Mouse (Mus musculus) lung, adult 2 months (tissue): ENCODE measurements around the gene Nos1ap.

Source experiments
- CTCF ChIP-seq: fragments of 200-500 bp; IDR thresholded peaks from 2 replicates; pipeline ENCODE4 v1.5.1; 2011; ENCODE audit warnings: mild to moderate bottlenecking, low read length, control low read depth; ENCODE audit not compliant: insufficient read depth
- POLR2A ChIP-seq: fragments of 200-500 bp; IDR thresholded peaks from 2 replicates; pipeline ENCODE4 v1.6.1; 2011; ENCODE audit warnings: low read depth, mild to moderate bottlenecking, control low read depth, low read length, borderline replicate concordance; ENCODE audit errors: extremely low read depth

DNA sequence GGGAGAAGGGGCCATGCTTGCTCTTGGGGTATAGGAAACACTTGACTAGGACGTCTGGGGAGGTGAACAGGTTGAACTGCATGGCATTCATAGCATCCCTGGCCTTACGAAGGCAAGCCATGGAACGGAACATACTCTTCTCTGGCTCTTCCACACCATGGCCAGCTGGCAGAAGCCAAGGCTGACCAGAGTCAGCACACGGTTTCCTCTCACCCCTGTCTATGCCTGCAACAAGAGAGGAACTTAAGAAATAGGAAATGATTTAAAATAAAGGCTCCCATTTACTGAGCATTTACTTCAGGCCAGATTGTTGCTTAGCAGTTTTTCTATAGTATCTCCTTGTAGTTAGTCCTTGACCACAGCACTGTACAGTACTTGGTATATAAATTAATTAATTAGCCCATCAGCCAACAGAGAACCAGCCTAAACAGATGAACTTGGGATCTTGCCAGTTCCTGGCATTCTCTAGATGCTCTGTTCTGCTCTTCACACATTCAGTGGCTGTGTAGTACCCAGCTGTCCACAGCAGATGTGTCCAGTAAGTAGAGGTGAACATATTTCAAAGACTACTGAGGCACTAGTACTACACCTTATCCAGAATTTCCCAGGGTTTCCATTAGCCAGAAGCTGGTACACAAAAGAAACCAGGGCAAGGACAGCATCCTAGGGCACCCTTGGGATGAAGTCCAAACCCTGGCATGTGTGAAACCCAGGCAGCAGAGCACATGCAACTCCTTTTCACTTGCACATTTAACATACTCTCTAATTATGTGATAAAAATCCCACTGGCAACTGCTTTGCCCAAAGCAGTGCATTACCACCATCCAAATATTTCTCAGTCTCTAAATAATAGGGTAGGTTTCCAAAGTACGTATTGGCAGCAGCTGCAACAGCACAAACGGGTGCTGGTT is 123.3 kb downstream of the Nos1ap start:
- TF ChIP-seq CTCF (no peak), POLR2A (no peak)
